Mouse (Mus musculus) heart, embryonic 12.5 days (tissue): ENCODE data around the gene Sptlc2. TPM values are rescaled to one million over a fixed set of nuclear protein-coding genes. Genes with fewer than 3 reads are reported as not detected.

Source experiments
- ATAC-seq: fragments of 200-750 bp; cut with Nextera tagmentation; 2 replicates; pipeline ENCODE4 v1.8.0; 2017; ENCODE audit warnings: moderate TSS enrichment, moderate library complexity; ENCODE audit not compliant: insufficient number of reproducible peaks, low FRiP score
- H3K27ac ChIP-seq: fragments of 300-500 bp; sonication (generic); 2 replicates; pipeline ENCODE4 v1.5.1; 2016; ENCODE audit warnings: mild to moderate bottlenecking, moderate library complexity; ENCODE audit not compliant: poor library complexity, severe bottlenecking
- H3K27me3 ChIP-seq: fragments of 300-500 bp; sonication (generic); replicated peaks from 2 replicates; pipeline ENCODE4 v1.6.1; 2016; ENCODE audit warnings: mild to moderate bottlenecking, moderate library complexity
- H3K36me3 ChIP-seq: fragments of 300-500 bp; sonication (generic); 2 replicates; pipeline ENCODE4 v1.6.1; 2016; ENCODE audit warnings: mild to moderate bottlenecking, moderate library complexity
- H3K4me1 ChIP-seq: fragments of 300-500 bp; sonication (generic); replicated peaks from 2 replicates; pipeline ENCODE4 v1.6.1; 2016; ENCODE audit warnings: mild to moderate bottlenecking
- H3K4me2 ChIP-seq: fragments of 300-500 bp; sonication (generic); 2 replicates; pipeline ENCODE4 v1.6.1; 2016; ENCODE audit warnings: mild to moderate bottlenecking, moderate library complexity
- H3K4me3 ChIP-seq: fragments of 300-500 bp; sonication (generic); 2 replicates; pipeline ENCODE4 v1.5.1; 2016; ENCODE audit warnings: mild to moderate bottlenecking
- H3K9ac ChIP-seq: fragments of 300-500 bp; sonication (generic); 2 replicates; pipeline ENCODE4 v1.6.1; 2016; ENCODE audit warnings: mild to moderate bottlenecking, moderate library complexity
- H3K9me3 ChIP-seq: fragments of 300-500 bp; sonication (generic); replicated peaks from 2 replicates; pipeline ENCODE4 v1.6.1; 2016; ENCODE audit warnings: mild to moderate bottlenecking, moderate library complexity
- WGBS: fragments of 180-500 bp; shearing (Covaris S2); methylation state at CpG from one replicate; pipeline ENCODE4 v1.1.7; 2016; 5-methylcytosine and 5-hydroxymethylcytosine counted together
- polyA plus RNA-seq: library from polyadenylated mRNA; unstranded; fragments of >200 nt; fragmentation: Nextera tagmentation; extraction: Ambion mirVana; gene quantifications from 2 replicates; pipeline ENCODE4 v1.2.1, GENCODE M21; 2016

Sptlc2 gene
- polyA plus RNA-seq, 1 experiment from 2014 or later = 76.4 TPM

- WGBS = 20% methylated on average over 4 of the region's 4 CpGs
- no peak overlapping the region for H3K27ac ChIP-seq
- H3K4me2 ChIP-seq = no peak overlapping the region
- ATAC-seq = no peak
- H3K36me3 ChIP-seq = no peaks in the 10 kb centered on the region
- peaks cover 19% of the 10 kb centered on the region for H3K4me1 ChIP-seq
- no peaks in the 10 kb centered on the region for H3K27me3 ChIP-seq
- no peak overlapping the region for H3K4me3 ChIP-seq
- H3K9me3 ChIP-seq = peaks cover 5% of the 10 kb centered on the region; the same call in 1 of the 2 replicates
- H3K9ac ChIP-seq = no peak overlapping the region
These were observed 25.1 kb upstream of the Sptlc2 start for GRCm38 (mm10) chr12:87413179-87413790.

DNA sequence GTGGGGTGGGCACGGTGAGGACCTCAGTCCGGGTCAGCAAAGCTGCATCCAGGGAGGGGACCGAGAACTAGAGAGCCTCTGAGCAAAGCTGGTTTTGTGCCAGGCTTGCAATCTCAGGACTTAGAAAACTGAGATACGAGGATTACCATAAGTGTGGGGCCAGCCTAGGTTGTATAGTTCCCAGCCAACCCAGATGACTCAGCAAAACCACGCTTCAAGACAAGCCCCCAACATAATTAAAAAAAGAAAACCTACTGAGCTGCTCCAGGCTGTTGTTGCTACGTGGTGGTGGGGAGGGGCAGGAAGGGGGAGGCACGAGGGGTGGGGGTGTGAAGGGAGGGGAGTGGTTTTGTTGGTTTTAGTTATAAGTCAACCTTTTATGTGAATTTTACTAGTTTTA, 22.8 kb upstream of the Sptlc2 start:
- no peaks in the 10 kb centered on the region for H3K36me3 ChIP-seq
- 14% methylated on average over 7 of the region's 7 CpGs for WGBS
- H3K27me3 ChIP-seq = no peaks in the 10 kb centered on the region
- no peak overlapping the region for H3K4me3 ChIP-seq
- ATAC-seq = 0 out of 2 replicates have a peak, but pooled peaks have one; percentile 33
- H3K27ac ChIP-seq = peak overlapping the region; percentile 31; the same call in 1 of the 2 replicates
- H3K4me2 ChIP-seq = peak overlapping the region; percentile 42
- peaks cover 28% of the 10 kb centered on the region for H3K4me1 ChIP-seq
- H3K9me3 ChIP-seq = no peaks in the 10 kb centered on the region
- H3K9ac ChIP-seq = no peak overlapping the region

DNA sequence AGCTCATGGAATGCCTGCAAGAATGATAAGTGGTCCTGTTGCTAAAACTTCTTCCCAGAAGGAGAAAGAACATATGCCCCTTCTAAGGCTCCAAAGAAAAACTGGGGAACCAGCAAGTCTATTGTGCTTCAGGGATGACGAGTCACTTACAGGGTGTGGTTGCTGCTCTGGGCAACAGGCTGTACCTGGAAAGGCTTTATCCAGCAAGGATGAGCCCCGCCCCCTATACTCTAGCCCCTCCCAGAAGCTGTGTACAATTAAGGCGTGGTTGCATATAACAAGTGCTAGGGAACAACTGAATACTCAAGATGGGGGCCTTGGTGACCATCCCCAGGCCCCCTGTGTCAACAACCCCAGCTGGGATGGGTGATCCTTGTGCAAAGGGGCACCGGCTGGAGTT, 21.0 kb upstream of the Sptlc2 start:
- Histone ChIP-seq H3K4me1 (peaks cover 28% of the 10 kb centered on the region), H3K36me3 (no peaks in the 10 kb centered on the region), H3K27ac (no peak overlapping the region), H3K27me3 (no peaks in the 10 kb centered on the region), H3K4me2 (no peak overlapping the region), H3K4me3 (no peak overlapping the region), H3K9ac (no peak overlapping the region), H3K9me3 (no peaks in the 10 kb centered on the region)
- WGBS = 80% methylated on average over 4 of the region's 4 CpGs
- no peak for ATAC-seq

GRCm38 (mm10) chr12:87407869-87408605, 19.9 kb upstream of the Sptlc2 start:
- peak; percentile 47 for ATAC-seq

DNA sequence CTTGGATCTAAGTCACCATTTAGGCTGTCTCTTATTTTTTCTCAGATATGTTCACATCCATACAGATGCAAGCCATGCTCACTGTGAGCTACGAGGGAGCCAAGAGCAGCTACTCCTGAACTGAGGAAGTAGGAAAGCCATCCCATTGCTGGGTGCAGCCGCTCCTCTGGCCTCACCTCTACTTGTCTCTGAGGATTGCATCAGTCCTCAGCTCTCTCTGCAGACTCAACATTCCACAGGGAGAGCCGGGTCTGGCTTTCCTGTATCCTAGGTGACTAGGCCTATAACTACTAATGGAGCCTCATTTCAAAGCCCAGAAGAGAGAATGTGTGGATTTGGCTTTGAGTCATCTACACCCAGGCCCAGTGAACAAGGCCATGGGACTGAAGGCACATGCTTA, 17.6 kb upstream of the Sptlc2 start:
- Histone ChIP-seq H3K4me2 (no peak overlapping the region), H3K27me3 (no peaks in the 10 kb centered on the region), H3K4me1 (peaks cover 17% of the 10 kb centered on the region), H3K36me3 (no peaks in the 10 kb centered on the region), H3K27ac (no peak overlapping the region), H3K4me3 (no peak overlapping the region), H3K9ac (no peak overlapping the region), H3K9me3 (no peaks in the 10 kb centered on the region)
- no peak for ATAC-seq
- WGBS = 51% methylated on average over 3 of the region's 3 CpGs

More at GRCm38 (mm10) chr12:87407869-87408605, 19.9 kb upstream of the Sptlc2 start:
- Histone ChIP-seq H3K4me2 (peak overlapping the region; percentile 66), H3K4me1 (peaks cover 28% of the 10 kb centered on the region), H3K9me3 (no peaks in the 10 kb centered on the region), H3K36me3 (no peaks in the 10 kb centered on the region), H3K9ac (peak overlapping the region; percentile 50; the same call in 1 of the 2 replicates), H3K27me3 (no peaks in the 10 kb centered on the region), H3K4me3 (peak overlapping the region; percentile 25), H3K27ac (peak overlapping the region; percentile 48)
- 22% methylated on average over 21 of the region's 21 CpGs for WGBS

GRCm38 (mm10) chr12:87405165-87405564, 17.0 kb upstream of the Sptlc2 start:
- no peak overlapping the region for H3K4me2 ChIP-seq
- no peaks in the 10 kb centered on the region for H3K27me3 ChIP-seq
- no peak overlapping the region for H3K9ac ChIP-seq
- H3K9me3 ChIP-seq = no peaks in the 10 kb centered on the region
- WGBS = 83% methylated on average over 4 of the region's 4 CpGs
- H3K4me3 ChIP-seq = no peak overlapping the region
- ATAC-seq = no peak
- no peaks in the 10 kb centered on the region for H3K36me3 ChIP-seq
- no peak overlapping the region for H3K27ac ChIP-seq
- H3K4me1 ChIP-seq = peaks cover 13% of the 10 kb centered on the region

- Histone ChIP-seq H3K27ac (no peak overlapping the region), H3K4me2 (no peak overlapping the region), H3K36me3 (no peaks in the 10 kb centered on the region), H3K9me3 (no peaks in the 10 kb centered on the region), H3K4me1 (no peaks in the 10 kb centered on the region), H3K4me3 (no peak overlapping the region), H3K9ac (no peak overlapping the region), H3K27me3 (no peaks in the 10 kb centered on the region)
- 44% methylated on average over 6 of the region's 6 CpGs for WGBS
- ATAC-seq = no peak
These were observed 13.7 kb upstream of the Sptlc2 start for GRCm38 (mm10) chr12:87401883-87402282.

- 78% methylated on average over 10 of the region's 10 CpGs for WGBS
- Histone ChIP-seq H3K27me3 (no peaks in the 10 kb centered on the region), H3K4me1 (no peaks in the 10 kb centered on the region), H3K9me3 (no peaks in the 10 kb centered on the region), H3K4me2 (no peak overlapping the region), H3K4me3 (no peak overlapping the region), H3K36me3 (no peaks in the 10 kb centered on the region), H3K9ac (no peak overlapping the region), H3K27ac (no peak overlapping the region)
- no peak for ATAC-seq
These were observed 11.1 kb upstream of the Sptlc2 start for GRCm38 (mm10) chr12:87399119-87399819.

DNA sequence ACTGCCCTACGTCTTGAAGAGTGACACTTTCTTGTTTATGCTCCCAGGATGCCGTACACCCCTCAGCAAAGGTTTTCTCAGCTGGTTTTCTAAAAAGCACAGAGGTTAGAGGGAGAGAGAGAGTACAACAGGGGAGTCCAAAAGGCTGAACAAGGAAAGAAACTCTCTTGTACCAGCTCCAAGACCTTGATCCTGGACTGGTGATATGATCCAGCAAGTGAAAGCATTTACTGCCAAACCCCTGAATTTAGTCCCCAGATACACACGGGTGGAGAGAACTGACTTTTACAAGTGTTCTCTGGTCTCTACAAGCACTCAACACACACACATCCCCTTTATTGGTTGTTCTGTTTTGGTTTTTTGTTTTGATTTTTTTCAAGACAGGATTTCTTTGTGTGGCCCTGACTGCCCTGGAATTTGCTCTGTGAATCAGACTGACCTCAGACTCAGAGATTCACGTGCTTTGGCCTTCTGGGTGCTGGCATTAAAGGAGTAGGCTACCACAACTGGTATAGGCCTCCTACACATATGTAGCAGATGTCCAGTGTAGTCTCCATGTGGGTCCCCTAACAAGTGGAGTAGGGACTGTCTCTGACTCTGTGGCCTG, 9.8 kb upstream of the Sptlc2 start:
- Histone ChIP-seq H3K9me3 (no peaks in the 10 kb centered on the region), H3K9ac (no peak overlapping the region), H3K27ac (no peak overlapping the region), H3K4me1 (no peaks in the 10 kb centered on the region), H3K27me3 (no peaks in the 10 kb centered on the region), H3K4me2 (no peak overlapping the region), H3K36me3 (no peaks in the 10 kb centered on the region), H3K4me3 (no peak overlapping the region)
- no peak for ATAC-seq
- 60% methylated on average over 4 of the region's 4 CpGs for WGBS

DNA sequence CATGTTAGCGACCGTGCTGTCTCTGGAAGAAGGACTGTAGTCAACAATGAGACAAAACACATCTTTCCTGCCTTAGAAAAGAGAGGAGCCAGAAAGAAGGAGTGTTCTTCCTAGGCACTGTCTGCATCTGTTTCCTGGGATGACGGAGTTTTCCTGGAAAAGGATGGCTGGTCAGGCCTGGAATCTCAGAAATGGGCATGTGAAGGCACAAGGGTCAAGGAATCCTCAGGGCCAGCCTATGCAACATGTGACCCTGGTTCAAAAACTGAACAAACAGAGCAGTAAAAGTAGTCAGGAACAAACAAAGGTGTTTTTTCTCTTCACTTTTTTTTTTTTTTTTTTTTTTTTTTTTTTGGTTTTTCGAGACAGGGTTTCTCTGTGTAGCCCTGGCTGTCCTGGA, 9.0 kb upstream of the Sptlc2 start:
- H3K27me3 ChIP-seq = no peaks in the 10 kb centered on the region
- H3K4me2 ChIP-seq = no peak overlapping the region
- 84% methylated on average over 4 of the region's 4 CpGs for WGBS
- no peak for ATAC-seq
- H3K4me3 ChIP-seq = no peak overlapping the region
- H3K36me3 ChIP-seq = no peaks in the 10 kb centered on the region
- H3K27ac ChIP-seq = no peak overlapping the region
- no peaks in the 10 kb centered on the region for H3K4me1 ChIP-seq
- H3K9me3 ChIP-seq = no peaks in the 10 kb centered on the region
- H3K9ac ChIP-seq = no peak overlapping the region

DNA sequence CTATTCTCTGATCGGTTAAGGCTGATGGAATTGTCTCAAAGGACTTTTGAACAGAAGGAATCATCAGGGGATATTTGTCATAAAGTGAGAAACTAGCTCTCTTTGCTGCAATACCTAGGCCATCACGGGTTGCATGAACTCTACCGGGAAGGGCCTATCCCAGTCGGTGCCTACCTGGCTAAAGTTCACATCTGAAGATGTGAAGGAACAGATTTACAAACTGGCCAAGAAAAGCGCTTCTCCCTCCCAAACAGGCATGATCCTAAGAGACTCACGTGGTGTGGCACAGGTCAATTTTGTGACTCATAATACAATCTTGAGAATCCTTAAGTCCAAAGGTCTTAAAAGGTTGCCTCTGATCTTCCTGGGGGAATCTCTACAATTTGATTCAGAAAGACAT, 6.2 kb upstream of the Sptlc2 start:
- no peak overlapping the region for H3K4me3 ChIP-seq
- 84% methylated on average over 6 of the region's 6 CpGs for WGBS
- no peak overlapping the region for H3K4me2 ChIP-seq
- H3K27me3 ChIP-seq = no peaks in the 10 kb centered on the region
- ATAC-seq = no peak
- H3K9me3 ChIP-seq = no peaks in the 10 kb centered on the region
- H3K36me3 ChIP-seq = no peaks in the 10 kb centered on the region
- no peaks in the 10 kb centered on the region for H3K4me1 ChIP-seq
- no peak overlapping the region for H3K27ac ChIP-seq
- H3K9ac ChIP-seq = no peak overlapping the region
